Mouse (Mus musculus) left cerebral cortex, adult 18-20 months (tissue): ENCODE data around the gene Prr5. TPM values are rescaled to one million over a fixed set of nuclear protein-coding genes. Genes with fewer than 3 reads are reported as not detected.

Experiments
- DNase-seq, 2 experiments: peaks; one replicate each; pipeline ENCODE4 v3.0.0; 2021 to 2022; ENCODE audit warnings: low spot score in 2 of 2, mixed read lengths in 1 of 2
- long read RNA-seq, 2 experiments: library from polyadenylated mRNA; stranded (forward); transcript quantifications; one replicate each; pipeline ENCODE4 v2.0.0; 2021
- total RNA-seq, 2 experiments: library from RNA; stranded (reverse); gene quantifications; 2 replicates each; pipeline ENCODE4 v1.2.3; 2021

Prr5 gene
- total RNA-seq, result 10 to 100 TPM in 1 of 2 experiments, 1 to 10 TPM in 1; 9.2 to 10.8 TPM
- long read RNA-seq, experiment 1, partial matches to known transcripts, result 1 of 29 reads
- long read RNA-seq, experiment 1, other reads (novel, unspliced or antisense), result 26 of 29 reads
- long read RNA-seq, experiment 2, partial matches to known transcripts, result 3 of 21 reads
- long read RNA-seq, experiment 2, other reads (novel, unspliced or antisense), result 16 of 21 reads

- no peak for DNase-seq
Measured at GRCm38 (mm10) chr15:84668938-84669747, at the start of gene Prr5. TSS of gene Prr5 (plus strand) at chr15:84669620.

- DNase-seq, result no peak
Measured at GRCm38 (mm10) chr15:84620028-84620427, 49.4 kb upstream of the Prr5 start.

GRCm38 (mm10) chr15:84621722-84622428, 47.5 kb upstream of the Prr5 start:
- peak; percentile 28 for DNase-seq

- DNase-seq, result no peak
Measured at GRCm38 (mm10) chr15:84624870-84625269, 44.5 kb upstream of the Prr5 start.

- no peak for DNase-seq
Measured at GRCm38 (mm10) chr15:84625712-84626414, 43.6 kb upstream of the Prr5 start.

GRCm38 (mm10) chr15:84627308-84627707, 42.1 kb upstream of the Prr5 start:
- peak; percentile 39 to 47 for DNase-seq

GRCm38 (mm10) chr15:84629680-84630079, 39.7 kb upstream of the Prr5 start:
- peak in 1 of 2 experiments; percentile 43 for DNase-seq

- DNase-seq, result peak; percentile 80 to 85
Measured at GRCm38 (mm10) chr15:84631560-84631959, 37.9 kb upstream of the Prr5 start.

GRCm38 (mm10) chr15:84634361-84634760, 35.1 kb upstream of the Prr5 start:
- DNase-seq, result no peak

GRCm38 (mm10) chr15:84638405-84638804, 31.0 kb upstream of the Prr5 start:
- no peak for DNase-seq

- DNase-seq, result no peak
Measured at GRCm38 (mm10) chr15:84639072-84639450, 30.4 kb upstream of the Prr5 start.

- DNase-seq, result no peak
Measured at GRCm38 (mm10) chr15:84639451-84640136, 29.8 kb upstream of the Prr5 start.

GRCm38 (mm10) chr15:84640722-84641121, 28.7 kb upstream of the Prr5 start:
- DNase-seq, result no peak

- DNase-seq, result no peak
Measured at GRCm38 (mm10) chr15:84641127-84641526, 28.3 kb upstream of the Prr5 start.

- DNase-seq, result no peak
Measured at GRCm38 (mm10) chr15:84641948-84642347, 27.5 kb upstream of the Prr5 start.

- no peak for DNase-seq
Measured at GRCm38 (mm10) chr15:84643178-84643577, 26.2 kb upstream of the Prr5 start.

- no peak for DNase-seq
Measured at GRCm38 (mm10) chr15:84651481-84651880, 17.9 kb upstream of the Prr5 start.

- no peak for DNase-seq
Measured at GRCm38 (mm10) chr15:84653151-84653550, 16.3 kb upstream of the Prr5 start.

GRCm38 (mm10) chr15:84653979-84654966, 15.1 kb upstream of the Prr5 start:
- peak; percentile 42 to 54 for DNase-seq

- DNase-seq, result no peak
Measured at GRCm38 (mm10) chr15:84654975-84655374, 14.4 kb upstream of the Prr5 start.
